Mouse (Mus musculus): ENCODE results near the gene Gm11634.
"Not testable (repeated sequence)": the region's sequence is repeated elsewhere in the genome, so short reads cannot be mapped to it uniquely, and the experiment has no call there.

Gm11634 gene

DNA sequence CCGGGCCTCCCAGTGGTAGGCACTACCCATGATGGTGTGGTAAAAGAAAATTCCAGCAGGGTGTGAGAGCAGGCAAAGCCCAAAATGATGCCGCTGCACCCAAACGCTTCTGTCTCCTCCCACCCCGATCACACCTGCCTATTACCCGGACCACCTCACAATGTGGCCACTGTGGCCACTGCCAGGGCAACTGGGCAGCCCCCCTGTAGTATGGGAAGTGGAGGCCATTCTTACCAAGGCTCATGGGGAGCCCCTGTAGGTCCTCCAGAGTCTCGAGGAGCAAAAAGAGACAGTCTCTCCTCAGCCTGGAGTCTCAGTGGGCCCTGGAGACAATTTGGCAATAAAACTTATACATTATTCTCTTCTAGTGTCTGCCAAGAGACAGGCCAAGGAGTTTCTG is at the start of gene Gm11634:
Gm11634 (minus strand) TSS at position 101 of the 400 bp plus-strand sequence.
- DNase-seq, result no peak

DNA sequence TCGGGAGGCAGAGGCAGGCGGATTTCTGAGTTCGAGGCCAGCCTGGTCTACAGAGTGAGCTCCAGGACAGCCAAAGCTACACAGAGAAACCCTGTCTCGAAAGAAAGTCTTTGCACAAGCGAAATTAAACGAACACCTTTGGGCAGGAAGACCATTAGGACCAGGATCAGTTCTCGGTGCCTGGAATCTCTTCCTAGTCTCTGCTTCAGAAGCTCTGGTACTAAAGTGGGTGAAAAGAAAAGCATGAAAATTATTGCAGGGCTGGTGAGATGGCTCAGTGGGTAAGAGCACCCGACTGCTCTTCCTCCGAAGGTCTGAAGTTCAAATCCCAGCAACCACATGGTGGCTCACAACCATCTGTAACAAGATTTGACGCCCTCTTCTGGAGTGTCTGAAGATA is 48.0 kb upstream of the Gm11634 start:
- not testable (repeated sequence) for DNase-seq

DNA sequence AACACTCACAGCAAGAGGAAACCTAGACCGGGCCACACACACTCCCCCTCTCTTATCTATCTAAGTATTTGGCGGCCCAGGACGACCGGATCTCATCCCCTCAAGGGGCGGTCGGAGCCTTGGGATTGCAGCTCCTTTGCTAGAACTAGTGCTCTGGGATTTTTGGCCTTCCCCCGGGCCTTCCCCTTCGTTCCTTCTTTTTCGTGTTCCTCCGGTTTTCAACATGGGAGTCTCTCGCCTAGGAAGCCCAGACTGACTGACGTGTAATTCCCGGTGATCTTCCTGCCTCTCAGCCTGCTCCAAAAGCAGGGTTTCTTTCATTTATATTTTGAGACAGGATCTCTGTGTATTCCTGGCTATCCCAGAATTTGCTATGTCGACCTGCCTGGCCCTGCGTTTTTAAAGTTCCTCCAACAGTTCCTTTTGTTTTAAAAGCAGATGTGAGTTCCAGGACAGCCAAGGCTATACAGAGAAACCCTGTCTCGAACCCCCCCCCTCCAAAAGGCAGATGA is 47.3 kb upstream of the Gm11634 start:
- not testable (repeated sequence) for DNase-seq

DNA sequence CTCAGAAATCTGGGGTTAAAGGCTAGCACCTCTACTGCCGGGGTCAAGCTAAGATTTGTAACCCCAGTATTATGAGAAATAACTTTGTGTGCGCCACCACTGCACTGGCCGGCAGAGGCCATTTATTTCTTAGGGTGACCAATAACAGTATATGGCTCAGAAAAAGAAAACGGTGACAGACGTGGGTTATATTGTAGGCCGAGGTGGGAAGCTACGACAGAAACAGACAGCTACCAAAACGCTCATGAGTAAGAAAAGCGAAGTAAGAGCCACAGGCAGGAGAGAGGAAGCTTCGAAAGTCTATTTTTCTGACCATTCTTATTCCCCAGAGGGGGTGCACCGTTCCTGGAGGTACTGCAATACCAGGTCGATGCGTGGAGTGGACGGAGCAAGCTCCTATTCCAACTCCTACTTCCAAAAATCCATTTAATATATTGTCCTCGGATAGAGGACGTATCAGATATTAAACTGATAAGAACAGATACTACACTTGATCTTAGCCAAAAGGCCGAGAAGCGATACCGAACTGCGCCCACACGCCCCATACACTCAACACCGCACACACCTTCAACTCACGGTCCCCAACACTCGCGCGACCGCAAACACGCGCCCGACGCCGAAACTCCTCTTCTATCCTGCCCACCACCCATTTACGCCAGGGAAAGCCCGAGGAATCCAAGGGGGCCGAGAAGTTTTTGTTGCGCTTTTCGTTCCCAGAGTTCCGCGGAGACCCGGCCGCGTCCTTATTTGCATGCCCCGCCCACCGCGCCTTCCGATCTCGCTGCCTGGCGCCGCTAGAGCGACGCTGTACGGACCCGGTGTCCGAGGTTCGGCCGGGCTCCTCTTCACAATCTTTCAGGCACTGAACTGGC is 46.6 kb upstream of the Gm11634 start:
- DNase-seq, result peak; percentile 76

DNA sequence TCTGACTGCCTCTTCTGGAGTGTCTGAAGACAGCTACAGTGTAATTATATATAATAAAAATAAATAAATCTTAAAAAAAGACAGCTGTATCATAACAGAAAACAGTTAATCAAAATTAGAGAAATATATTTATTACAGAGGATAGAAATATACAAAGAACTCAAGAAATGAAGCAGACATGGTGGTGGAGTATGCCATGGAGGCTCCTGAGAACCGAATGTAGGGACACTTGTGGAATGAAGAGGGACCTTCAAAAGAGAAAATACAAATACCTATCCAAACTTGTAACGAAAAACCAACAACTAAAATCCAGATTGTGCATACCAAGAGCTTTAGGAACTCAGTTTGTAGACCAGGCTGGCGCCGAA is 46.0 kb upstream of the Gm11634 start:
- not testable (repeated sequence) for DNase-seq

DNA sequence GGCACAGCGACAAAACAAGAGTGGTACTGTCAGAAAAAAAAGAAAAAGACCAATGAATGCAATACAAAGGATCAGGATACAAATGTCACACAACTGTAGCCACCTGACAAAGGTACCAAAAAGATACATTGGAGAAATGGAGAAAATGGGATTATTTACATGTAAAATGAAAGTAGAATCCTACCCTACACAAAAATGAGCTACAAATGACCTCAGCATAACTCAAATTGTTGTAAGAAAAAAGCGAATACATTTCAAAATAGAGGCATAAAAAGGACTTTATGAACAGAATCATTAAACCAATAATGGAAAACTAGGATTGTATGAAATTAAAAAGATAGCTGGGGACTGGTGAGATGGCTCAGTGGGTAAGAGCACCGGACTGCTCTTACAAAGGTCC is 45.5 kb upstream of the Gm11634 start:
- DNase-seq, result no peak

DNA sequence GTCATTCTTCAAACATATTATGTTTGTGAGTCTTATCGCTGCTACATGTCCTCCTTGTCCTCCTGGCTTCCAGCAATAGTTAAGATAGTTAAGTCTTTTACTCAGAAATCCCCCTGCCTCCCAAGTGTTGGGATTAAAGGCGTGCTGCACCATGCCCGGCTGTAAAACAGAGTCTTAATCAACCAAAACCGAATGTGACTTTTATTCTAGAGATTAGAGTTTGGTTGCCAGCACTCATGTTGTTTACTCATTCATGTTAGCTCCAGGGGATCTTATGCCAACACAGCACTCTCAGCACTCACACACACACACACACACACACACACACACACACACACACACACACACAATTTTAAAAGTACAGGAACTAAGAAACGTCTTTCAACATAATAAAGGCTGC is 43.9 kb upstream of the Gm11634 start:
- DNase-seq, result no peak

DNA sequence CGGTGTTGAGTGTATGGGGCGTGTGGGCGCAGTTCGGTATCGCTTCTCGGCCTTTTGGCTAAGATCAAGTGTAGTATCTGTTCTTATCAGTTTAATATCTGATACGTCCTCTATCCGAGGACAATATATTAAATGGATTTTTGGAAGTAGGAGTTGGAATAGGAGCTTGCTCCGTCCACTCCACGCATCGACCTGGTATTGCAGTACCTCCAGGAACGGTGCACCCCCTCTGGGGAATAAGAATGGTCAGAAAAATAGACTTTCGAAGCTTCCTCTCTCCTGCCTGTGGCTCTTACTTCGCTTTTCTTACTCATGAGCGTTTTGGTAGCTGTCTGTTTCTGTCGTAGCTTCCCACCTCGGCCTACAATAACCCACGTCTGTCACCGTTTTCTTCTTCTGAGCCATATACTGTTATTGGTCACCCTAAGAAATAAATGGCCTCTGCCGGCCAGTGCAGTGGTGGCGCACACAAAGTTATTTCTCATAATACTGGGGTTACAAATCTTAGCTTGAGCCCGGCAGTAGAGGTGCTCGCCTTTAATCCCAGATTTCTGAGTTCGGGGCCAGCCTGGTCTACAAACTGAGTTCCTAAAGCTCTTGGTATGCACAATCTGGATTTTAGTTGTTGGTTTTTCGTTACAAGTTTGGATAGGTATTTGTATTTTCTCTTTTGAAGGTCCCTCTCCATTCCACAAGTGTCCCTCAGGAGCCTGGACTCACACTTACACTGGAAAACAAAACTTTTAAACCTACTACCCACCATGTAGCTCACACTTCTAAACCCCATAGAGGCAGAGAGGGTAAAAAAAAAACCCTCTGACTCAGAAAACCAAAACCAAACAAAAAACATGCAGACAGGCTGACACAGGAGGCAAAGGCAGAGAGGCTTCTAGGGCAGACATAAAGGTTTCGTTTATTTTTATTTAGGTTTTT is 42.9 kb upstream of the Gm11634 start:
- DNase-seq, result peak; percentile 20

DNA sequence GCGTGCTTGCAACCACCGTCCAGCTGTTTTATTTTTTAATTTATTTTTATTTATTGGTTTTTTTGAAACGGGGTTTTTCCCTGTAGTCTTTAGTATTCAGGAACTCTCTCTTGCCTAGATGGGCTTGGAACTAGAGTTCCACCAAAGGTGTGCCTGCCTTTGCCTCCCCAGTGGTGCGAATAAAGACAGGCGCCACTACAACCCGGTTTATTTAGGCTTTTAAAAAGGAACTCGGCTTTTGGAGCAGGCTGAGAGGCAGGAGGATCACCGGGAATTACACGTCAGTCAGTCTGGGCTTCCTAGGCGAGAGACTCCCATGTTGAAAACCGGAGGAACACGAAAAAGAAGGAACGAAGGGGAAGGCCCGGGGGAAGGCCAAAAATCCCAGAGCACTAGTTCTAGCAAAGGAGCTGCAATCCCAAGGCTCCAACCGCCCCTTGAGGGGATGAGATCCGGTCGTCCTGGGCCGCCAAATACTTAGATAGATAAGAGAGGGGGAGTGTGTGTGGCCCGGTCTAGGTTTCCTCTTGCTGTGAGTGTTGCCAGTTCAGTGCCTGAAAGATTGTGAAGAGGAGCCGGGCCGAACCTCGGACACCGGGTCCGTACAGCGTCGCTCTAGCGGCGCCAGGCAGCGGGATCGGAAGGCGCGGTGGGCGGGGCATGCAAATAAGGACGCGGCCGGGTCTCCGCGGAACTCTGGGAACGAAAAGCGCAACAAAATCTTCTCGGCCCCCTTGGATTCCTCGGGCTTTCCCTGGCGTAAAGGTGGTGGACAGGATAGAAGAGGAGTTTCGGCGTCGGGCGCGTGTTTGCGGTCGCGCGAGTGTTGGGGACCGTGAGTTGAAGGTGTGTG is 42.0 kb upstream of the Gm11634 start:
- peak; percentile 83 for DNase-seq

DNA sequence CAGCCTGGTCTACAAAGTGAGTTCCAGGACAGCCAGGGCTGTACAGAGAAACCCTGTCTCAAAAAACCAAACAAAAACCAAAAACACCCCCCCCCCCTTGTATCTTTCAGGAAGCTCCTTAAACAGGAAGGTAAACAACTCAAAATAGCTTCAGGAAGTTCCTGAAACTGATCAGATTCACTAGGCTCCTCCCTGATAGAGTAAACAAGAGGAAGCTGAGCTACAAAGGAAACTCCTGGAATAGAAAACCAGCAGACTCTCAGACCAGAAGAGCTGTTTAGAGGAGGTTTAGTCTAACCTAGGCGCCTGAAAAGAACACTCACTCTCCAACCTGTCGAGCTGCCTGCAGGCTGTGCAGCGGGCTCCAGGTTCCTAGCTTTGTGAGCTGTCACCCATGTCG is 40.7 kb upstream of the Gm11634 start:
- DNase-seq, result no peak

DNA sequence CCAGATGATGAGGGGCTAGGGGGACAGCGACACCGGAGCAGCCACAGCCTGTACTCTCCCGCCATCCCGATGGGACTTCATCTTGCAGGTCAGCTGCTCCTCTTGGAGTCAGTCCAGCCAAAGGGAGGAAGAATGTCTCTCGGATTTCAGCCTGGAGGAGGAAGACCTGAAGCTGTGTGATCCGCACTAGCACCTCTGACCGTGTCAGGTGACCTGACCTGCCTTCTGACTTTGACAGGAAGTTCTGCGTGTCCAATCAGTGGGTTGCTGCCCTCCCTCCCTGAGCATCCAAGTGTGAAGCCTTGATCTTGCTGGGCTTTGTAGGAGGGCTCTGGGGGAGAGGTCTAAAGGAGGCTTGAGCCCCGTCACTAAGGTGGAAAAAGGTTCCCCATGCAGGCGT is 36.6 kb upstream of the Gm11634 start:
- DNase-seq, result no peak

DNA sequence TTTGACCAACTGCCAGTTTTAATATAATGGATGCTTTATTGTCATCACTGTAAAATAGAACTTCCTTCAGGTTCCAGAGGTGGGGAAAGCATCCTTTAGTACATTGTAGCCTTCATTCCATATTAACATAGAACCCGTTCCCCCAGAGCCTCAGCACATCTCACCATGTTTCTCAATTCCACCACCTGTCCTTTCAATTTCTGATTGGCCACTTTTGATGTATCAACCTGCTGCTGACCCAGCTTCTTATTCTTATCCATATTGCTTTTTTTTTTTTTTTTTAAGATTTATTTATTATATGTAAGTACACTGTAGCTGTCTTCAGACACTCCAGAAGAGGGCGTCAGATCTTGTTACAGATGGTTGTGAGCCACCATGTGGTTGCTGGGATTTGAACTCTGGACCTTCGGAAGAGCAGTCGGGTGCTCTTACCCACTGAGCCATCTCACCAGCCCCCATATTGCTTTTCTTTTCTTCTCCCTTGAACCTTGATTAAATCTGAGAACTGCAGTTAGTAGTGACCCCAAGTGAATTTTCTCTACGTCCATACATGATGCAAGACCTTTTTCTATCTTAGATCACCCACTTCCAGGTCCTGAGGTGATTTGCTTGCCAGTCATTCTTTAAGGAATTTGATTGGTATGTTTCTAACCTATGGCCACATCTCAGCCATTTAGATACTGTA is 29.8 kb upstream of the Gm11634 start:
- DNase-seq, result not testable (repeated sequence)

DNA sequence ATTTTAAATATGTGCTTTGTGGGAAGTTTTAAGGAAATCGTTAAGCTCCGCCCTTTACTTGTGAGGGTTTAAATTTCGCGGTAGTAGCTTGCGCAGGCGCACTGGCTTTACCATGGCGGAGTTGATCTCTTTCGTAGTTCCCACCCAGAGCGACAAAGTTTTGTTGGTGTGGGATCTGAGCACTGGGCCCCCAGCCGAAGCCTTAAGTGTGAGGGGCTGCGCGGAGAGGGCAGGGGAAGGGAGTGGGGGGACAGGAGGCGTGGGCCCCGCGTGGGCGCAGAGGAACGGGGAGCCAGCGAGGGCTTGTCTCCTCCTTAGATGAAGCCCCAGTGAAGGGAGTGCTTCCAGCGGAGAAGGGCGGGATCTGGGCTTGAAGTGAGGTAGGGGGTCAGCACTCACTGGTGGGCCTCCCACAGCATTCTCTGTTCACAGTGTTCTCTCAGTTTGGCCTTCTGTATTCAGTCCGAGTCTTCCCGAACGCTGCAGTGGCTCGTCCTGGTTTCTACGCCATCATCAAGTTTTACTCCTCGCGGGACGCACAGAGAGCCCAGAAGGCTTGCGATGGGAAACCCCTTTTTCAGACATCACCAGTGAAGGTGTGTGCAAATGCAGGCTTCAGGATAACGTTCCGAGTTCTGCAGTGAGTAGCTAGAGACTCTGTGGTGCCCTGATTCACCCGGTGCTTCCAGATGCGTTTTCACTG is 29.0 kb upstream of the Gm11634 start:
- peak; percentile 93 for DNase-seq

DNA sequence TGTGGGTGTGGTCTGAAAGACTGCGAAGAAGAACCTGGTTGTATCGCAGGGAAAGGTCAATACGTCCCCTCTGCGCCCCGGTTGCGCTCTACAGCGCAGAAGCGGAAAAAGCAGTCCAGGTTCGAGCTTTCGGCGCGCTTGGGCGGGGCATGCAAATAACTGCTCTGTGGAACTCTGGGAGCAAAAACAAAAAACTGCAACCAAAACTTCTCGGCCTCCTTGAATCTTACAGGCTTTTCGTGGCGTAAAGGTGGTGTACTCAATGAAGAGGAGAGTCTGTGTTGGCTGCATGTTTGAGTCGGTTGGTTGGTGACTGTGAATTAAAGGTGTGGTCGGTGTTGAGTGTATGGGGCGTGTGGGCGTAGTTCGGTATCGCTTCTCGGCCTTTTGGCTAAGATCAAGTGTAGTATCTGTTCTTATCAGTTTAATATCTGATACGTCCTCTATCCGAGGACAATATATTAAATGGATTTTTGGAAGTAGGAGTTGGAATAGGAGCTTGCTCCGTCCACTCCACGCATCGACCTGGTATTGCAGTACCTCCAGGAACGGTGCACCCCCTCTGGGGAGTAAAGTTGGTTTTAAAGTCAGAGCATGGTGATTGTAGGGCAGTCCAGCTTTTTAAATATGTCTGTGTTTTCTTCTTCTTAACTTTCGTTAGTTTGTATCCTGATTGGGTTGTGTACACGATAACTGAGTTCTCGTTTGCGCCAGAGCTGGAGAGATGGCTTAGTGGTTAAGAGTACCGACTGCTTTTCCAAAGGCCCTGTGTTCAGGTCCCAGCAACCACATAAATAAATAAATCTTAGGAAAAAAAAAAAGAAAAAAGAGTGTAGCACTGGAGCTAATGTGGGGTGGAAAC is 28.2 kb upstream of the Gm11634 start, which contains the start of gene Rdm1:
Rdm1 (plus strand) TSS at position 201 of the 862 bp plus-strand sequence.
- peak; percentile 90 for DNase-seq

DNA sequence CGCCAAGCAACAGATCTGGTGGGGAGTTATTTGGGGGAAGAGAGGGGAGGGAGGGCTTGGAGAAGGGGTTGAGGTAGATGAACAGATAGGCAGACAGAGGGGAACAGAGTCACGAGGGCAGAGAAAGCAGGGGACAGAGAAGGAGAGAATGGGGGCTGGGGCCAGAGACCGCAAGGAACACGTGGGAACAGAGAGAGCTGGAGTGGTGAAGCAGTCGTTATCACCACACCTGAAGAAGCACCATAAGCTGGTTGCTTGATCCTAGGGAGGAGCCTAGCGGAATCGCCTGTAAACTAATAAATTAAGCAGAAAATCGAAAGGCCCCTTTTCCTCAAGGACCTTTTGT is 27.6 kb upstream of the Gm11634 start:
- DNase-seq, result no peak

DNA sequence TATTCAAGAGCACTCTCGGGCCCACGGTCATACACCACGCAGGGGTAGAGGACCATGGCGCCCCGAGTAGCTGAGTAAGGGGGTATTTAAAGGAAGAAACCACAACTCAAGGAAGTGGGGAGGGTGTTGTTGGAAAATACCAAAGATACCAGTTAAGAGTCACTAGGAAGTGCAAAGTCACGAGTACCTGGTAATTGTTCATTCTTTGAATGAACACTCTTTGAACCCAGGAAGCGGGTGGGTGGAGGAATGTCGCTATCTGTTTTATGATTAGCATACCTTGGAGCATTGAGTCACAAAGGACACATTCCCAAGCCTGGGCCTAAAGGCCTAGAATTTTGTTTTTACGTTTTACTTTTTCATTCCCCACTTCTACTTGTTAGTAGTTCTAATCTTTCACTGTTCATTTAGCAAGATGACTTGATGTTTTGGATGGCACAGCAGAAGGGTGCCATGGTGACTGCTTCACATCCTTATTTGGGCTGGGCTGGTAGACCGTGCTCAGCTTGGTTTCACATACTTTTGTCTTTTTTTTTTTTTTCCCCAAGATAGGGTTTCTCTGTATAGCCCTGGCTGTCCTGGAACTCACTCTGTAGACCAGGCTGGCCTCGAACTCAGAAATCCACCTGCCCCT is 21.1 kb upstream of the Gm11634 start:
- DNase-seq, result not testable (repeated sequence)

DNA sequence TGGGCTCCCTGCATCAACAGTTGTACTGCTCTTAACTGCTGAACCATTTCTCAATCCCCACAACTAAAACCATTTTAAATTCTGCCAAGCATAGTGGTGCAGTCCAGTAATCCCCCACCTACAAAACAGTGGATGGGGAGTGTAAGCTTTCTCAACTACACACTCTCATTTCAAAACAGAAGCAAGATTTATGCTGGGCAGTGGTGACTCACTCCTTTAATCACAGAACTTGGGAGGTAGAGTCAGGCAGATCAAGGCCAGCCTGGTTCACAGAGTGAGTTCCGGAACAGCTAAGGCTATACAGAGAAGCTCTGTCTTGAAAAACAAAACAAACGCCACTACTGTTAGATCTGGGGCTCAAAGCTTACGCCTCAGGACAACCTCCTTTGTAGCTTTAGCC is 19.5 kb upstream of the Gm11634 start:
- DNase-seq, result no peak

DNA sequence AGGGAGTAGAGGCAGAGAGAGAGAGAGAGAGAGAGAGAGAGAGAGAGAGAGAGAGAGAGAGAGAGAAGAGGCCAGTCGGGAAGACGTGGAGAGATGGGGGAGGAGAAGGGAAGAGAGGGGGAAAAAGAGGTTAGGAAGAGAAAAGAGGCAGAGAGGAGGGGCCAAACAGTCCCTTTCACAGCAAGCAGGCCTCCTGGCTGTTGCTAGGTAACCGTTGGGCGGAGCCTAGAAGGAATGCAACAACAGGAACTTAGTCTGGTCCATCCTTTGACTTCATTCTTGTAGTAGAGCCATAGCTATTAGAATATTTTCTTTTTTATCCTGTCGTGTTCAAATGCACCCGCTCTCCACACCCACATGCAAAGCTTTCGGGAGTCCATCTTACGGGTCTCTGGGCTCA is 18.8 kb upstream of the Gm11634 start:
- DNase-seq, result peak; percentile 75

DNA sequence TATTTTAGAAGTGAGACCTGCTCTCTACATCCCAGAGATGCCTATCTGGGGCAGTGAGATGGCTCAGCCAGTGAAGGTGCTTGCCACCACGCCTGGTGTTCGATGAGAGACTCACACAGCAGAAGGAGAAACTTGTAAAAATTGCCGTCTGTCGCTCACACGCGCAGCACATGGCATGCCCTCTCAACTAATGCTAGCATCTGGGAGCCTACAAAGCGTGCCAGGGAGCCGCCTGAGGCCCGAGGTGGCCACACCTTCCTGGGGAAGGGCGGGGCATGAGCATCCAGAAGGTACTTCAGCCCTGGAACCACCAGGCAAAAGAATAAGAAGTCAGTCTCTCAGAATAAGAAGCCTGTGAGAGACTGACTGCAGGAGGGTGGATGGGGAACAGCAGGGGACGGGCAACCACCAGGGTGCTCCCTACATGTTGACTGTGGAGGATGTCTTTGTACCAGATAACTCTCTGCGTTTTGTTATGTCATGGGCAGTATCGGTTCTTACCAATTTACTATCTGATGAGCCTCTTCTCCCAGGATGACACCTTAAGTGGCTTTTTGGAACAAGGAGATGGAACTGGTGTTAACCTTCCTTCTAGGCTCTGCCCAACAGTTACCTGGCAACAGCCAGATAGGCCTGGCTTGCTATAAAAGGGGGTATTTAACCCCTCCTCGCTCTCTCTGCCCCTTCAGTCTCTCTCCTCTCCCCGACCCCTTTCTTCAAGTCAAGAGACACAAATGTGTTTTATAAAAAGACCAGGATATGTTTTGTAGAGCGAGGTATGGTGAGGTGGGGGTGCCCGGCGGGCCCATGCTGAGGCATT is 18.1 kb upstream of the Gm11634 start:
- no peak for DNase-seq

Data from thymus, postnatal 4 days (tissue).